18 mouse cellular contexts compared by ENCODE assay signal in the genomic region with DNA sequence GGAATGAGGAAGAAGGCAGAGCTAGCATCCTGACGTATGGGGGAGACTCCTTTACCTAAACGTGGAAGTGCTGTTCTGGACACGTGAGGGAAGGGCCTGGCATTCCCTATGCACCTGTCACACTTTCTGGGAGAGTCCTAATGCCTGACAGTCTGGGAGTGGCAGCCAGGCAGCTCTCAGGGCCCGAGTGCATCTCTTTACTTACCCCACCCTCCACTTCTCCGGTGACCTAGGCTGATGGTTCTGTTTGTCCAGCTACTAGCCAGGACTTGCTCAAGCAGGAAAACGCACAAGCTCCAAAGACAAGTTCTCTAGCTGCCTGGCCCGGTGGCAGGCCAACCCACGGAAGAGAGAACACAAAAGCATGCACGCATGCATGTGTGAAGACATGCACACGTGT.
DNase-seq lines count a peak whose midpoint lies in the region; ATAC-seq lines count a peak whose summit lies in the region.
"Had no signal": no experiment of that assay in that cellular context is flagged by ENCODE, and none has a peak within 500 bp of the region (broad histone marks: within the 10 kb centered on the region; RNA-seq: fewer than 3 reads in every experiment).

No protein-coding gene starts in this region.

- H3K4me3 ChIP-seq in megakaryocyte, embryonic 14.5 days (replicated peaks): peak overlapping the region; percentile 1
- H3K4me3 ChIP-seq: embryonic facial prominence, embryonic 10.5 days; embryonic facial prominence, embryonic 12.5 days; forebrain, embryonic 13.5 days; forebrain, embryonic 15.5 days had no signal

- peaks cover 34% of the 10 kb centered on the region for H3K36me3 ChIP-seq in megakaryocyte, embryonic 14.5 days (replicated peaks; ENCODE audit: low read length)
- H3K36me3 ChIP-seq: embryonic facial prominence, embryonic 10.5 days; embryonic facial prominence, embryonic 12.5 days; forebrain, embryonic 15.5 days had no signal

- H3K27me3 ChIP-seq in megakaryocyte, embryonic 14.5 days (replicated peaks): peaks cover 25% of the 10 kb centered on the region
- H3K27me3 ChIP-seq: embryonic facial prominence, embryonic 12.5 days; forebrain, embryonic 13.5 days; forebrain, embryonic 15.5 days had no signal

- peaks cover 96% of the 10 kb centered on the region for H3K4me1 ChIP-seq in megakaryocyte, embryonic 14.5 days

- H3K9me3 ChIP-seq in megakaryocyte, embryonic 14.5 days: peaks cover 22% of the 10 kb centered on the region
- H3K9me3 ChIP-seq: embryonic facial prominence, embryonic 10.5 days; embryonic facial prominence, embryonic 12.5 days; forebrain, embryonic 13.5 days; forebrain, embryonic 15.5 days had no signal

- DNase-seq in urinary bladder, postnatal 36 days (ENCODE audit: low spot score in 2 of 2): peak; percentile 33 to 51
- DNase-seq in urinary bladder, adult 2 months (ENCODE audit: low spot score): no peak
- DNase-seq in adrenal gland, postnatal 25 days: no peak
- DNase-seq: adrenal gland, adult 2 months; adrenal gland, postnatal 10 days; adrenal gland, postnatal 36 days; cerebellum, adult 11-12 months; cerebellum, adult 2 months; cerebellum, adult 9-10 months; cerebellum, postnatal 10 days; cerebellum, postnatal 25 days; forebrain, postnatal 0 days had no signal

- no peak for ATAC-seq in megakaryocyte, adult 5-6 weeks (ENCODE audit: poor library complexity, severe bottlenecking)
- ATAC-seq: forebrain, embryonic 13.5 days; forebrain, embryonic 15.5 days; forebrain, postnatal 0 days had no signal

Comparison
In these comparisons a context has a peak if more than half of its experiments do, and no peak if none do; other contexts are left out.
1. DNase-seq: peak in urinary bladder, postnatal 36 days (2 of 2); none in urinary bladder, adult 2 months (single experiment) and adrenal gland, postnatal 25 days (single experiment).